Mouse (Mus musculus) liver, embryonic 14.5 days (tissue): ENCODE measurements around the gene Lrmda. TPM values are rescaled to one million over a fixed set of nuclear protein-coding genes. Genes with fewer than 3 reads are reported as not detected.

ENCODE experiments used
- ATAC-seq: fragments of 200-750 bp; cut with Nextera tagmentation; 2 replicates; pipeline ENCODE4 v1.8.0; 2017; ENCODE audit warnings: moderate number of reproducible peaks, mild to moderate bottlenecking, moderate library complexity; ENCODE audit not compliant: insufficient read depth
- DNase-seq, 3 experiments: peaks; one replicate each; pipeline ENCODE4 v3.0.0-alpha.2; 2012 to 2013; ENCODE audit warnings: low read depth in 3 of 3, low spot score in 3 of 3
- H3K27ac ChIP-seq: fragments of 300-500 bp; sonication (generic); 2 replicates; pipeline ENCODE4 v1.5.1; 2014; ENCODE audit warnings: moderate library complexity, mild to moderate bottlenecking, control low read depth, inconsistent platforms
- H3K27me3 ChIP-seq: fragments of 300-500 bp; sonication (generic); 2 replicates; pipeline ENCODE4 v1.6.1; 2014; ENCODE audit warnings: mild to moderate bottlenecking, low read length, moderate library complexity; ENCODE audit not compliant: control insufficient read depth, insufficient read depth
- H3K36me3 ChIP-seq: fragments of 300-500 bp; sonication (generic); replicated peaks from 2 replicates; pipeline ENCODE4 v1.6.1; 2014; ENCODE audit warnings: low read depth; ENCODE audit not compliant: control insufficient read depth, insufficient read depth
- H3K4me1 ChIP-seq, 2 experiments: fragments of 200-500 bp in 1 of 2; fragments of 300-500 bp in 1 of 2; sonication (generic) in 1 of 2; replicated peaks; 2 replicates each; pipeline ENCODE4 v1.6.1; 2012 to 2014; ENCODE audit warnings: antibody characterized with exemption in 1 of 2, inconsistent platforms in 1 of 2, low read length in 1 of 2; ENCODE audit not compliant: control insufficient read depth in 2 of 2, insufficient read depth in 2 of 2
- H3K4me2 ChIP-seq: fragments of 300-500 bp; sonication (generic); 2 replicates; pipeline ENCODE4 v1.6.1; 2014; ENCODE audit warnings: low read depth, mild to moderate bottlenecking, control low read depth, moderate library complexity
- H3K4me3 ChIP-seq, 2 experiments: fragments of 200-500 bp in 1 of 2; fragments of 300-500 bp in 1 of 2; sonication (generic) in 1 of 2; 2 replicates each; pipeline ENCODE4 v1.5.1; 2012 to 2014; ENCODE audit warnings: low read depth in 2 of 2, low read length in 2 of 2, mild to moderate bottlenecking in 2 of 2, control low read depth in 1 of 2, inconsistent platforms in 1 of 2, moderate library complexity in 1 of 2; ENCODE audit not compliant: insufficient read depth in 1 of 2
- H3K9ac ChIP-seq: fragments of 300-500 bp; sonication (generic); replicated peaks from 2 replicates; pipeline ENCODE4 v1.6.1; 2014; ENCODE audit warnings: mild to moderate bottlenecking, control low read depth, moderate library complexity
- H3K9me3 ChIP-seq: fragments of 300-500 bp; sonication (generic); 2 replicates; pipeline ENCODE4 v1.6.1; 2016; ENCODE audit warnings: low read length, mixed read lengths; ENCODE audit not compliant: control insufficient read depth
- CTCF ChIP-seq: IDR thresholded peaks from 2 replicates; pipeline ENCODE4 v1.5.1; 2016; ENCODE audit warnings: antibody characterized with exemption, low read depth, control low read depth
- EP300 ChIP-seq: IDR thresholded peaks from 2 replicates; pipeline ENCODE4 v1.6.1; 2016; ENCODE audit warnings: antibody characterized with exemption, low read depth
- WGBS: fragments of 180-500 bp; shearing (Covaris S2); extraction: QIAGEN DNeasy Blood & Tissue Kit; methylation state at CpG from one replicate; pipeline ENCODE4 v1.1.7; 2014; ENCODE audit not compliant: insufficient replicate concordance; 5-methylcytosine and 5-hydroxymethylcytosine counted together
- polyA plus RNA-seq, 2 experiments: library from polyadenylated mRNA; depleted of rRNA in 1 of 2; stranded (reverse) in 1 of 2; unstranded in 1 of 2; fragments of >200 nt; fragmentation: Nextera tagmentation in 1 of 2; extraction: Ambion mirVana in 1 of 2; gene quantifications; 2 replicates each; pipeline versions ENCODE4 v1.2.1 to v1.2.3; 2012 to 2014

Gene Lrmda
- polyA plus RNA-seq, 2 experiments: 0.18 to 0.22 TPM

DNA sequence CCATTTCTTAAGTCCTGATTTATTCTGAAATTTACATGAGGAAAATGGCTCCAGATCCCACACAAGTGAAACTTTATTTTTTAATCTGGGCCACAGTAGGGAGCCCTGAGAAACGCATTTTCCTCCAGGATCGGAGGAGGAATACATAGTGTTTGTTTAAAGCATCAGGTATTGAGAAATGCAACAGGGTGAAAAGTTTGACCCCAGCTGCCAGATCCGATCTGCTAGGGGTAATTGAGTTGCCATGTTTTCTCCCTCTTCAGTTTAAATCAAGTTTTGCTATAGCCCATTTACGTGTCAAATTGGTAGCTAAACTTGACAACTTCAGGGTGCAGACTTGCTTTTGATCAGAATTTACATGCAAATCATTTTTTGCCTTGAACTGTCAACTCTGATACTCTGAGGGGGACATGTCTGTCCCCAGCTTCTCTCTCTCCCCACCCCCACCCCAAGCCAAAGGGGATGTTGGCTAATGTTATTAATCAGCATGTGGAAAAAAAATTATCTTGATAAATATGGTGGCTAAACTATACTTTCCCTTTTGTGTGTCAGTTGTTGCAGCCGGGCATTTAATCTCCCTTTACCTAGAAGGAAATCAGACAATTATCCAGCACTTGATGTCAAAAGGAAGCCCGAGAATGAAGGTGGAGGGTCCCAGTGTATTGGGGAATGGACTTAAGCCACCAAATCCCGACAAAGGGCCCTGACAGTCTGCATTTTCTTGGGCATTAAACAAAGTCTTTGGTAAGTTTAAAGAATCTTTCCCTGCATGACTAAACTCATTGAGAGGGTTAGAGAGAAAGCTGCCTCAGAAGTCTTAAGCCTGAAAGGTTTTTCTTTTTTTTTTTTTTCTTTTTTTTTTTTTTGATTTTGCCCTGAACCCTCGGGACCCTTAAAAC is 94.2 kb downstream of the Lrmda start:
- ATAC-seq (no peak), DNase-seq (no peak)
- Histone ChIP-seq H3K9ac (no peak overlapping the region), H3K4me1 (no peaks in the 10 kb centered on the region), H3K9me3 (no peaks in the 10 kb centered on the region), H3K4me2 (no peak overlapping the region), H3K36me3 (no peaks in the 10 kb centered on the region), H3K4me3 (no peak overlapping the region), H3K27me3 (no peaks in the 10 kb centered on the region), H3K27ac (no peak overlapping the region)
- WGBS: 56% methylated on average over 8 of the region's 8 CpGs
- TF ChIP-seq EP300 (no peak), CTCF (no peak)

- no peak for DNase-seq
These were observed 95.3 kb downstream of the Lrmda start for GRCm38 (mm10) chr14:22114651-22115351.

GRCm38 (mm10) chr14:22118096-22118495 is 98.6 kb downstream of the Lrmda start:
- no peak for DNase-seq
- Histone ChIP-seq H3K27ac (no peak overlapping the region), H3K9me3 (no peaks in the 10 kb centered on the region), H3K9ac (no peak overlapping the region), H3K27me3 (no peaks in the 10 kb centered on the region), H3K4me1 (no peaks in the 10 kb centered on the region), H3K36me3 (no peaks in the 10 kb centered on the region), H3K4me3 (no peak overlapping the region), H3K4me2 (no peak overlapping the region)
- WGBS: 34% methylated on average over 6 of the region's 6 CpGs
- ATAC-seq: no peak
- TF ChIP-seq CTCF (no peak), EP300 (no peak)

More at GRCm38 (mm10) chr14:22114651-22115351, 95.3 kb downstream of the Lrmda start:
- H3K9me3 ChIP-seq: no peaks in the 10 kb centered on the region
- H3K9ac ChIP-seq: no peak overlapping the region
- no peak for TF ChIP-seq CTCF
- no peaks in the 10 kb centered on the region for H3K36me3 ChIP-seq
- H3K27ac ChIP-seq: no peak overlapping the region
- 57% methylated on average over 18 of the region's 18 CpGs for WGBS
- H3K27me3 ChIP-seq: no peaks in the 10 kb centered on the region
- ATAC-seq: no peak
- no peak overlapping the region for H3K4me3 ChIP-seq
- H3K4me2 ChIP-seq: no peak overlapping the region
- no peaks in the 10 kb centered on the region for H3K4me1 ChIP-seq

DNA sequence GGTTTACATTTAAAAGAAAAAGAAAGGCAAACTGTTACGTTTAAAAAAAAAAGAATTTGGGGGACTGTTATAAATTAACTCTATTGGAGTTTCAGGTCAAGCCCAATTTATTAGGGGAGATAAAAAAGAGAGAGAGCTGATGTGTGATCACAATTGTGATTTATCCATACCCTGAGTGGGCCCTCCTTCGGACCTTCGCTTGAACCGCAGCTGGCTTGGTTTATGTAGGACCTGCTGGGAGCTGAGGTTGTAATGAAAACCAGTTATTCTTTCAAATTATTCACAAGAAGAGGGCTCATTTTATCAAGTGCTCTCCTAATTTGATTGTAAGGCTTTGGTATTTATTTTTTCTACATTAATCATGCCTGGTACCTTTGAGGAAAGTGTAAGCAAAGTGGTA is 99.0 kb downstream of the Lrmda start:
- no peak for DNase-seq
- no peak overlapping the region for H3K9ac ChIP-seq
- H3K4me3 ChIP-seq: no peak overlapping the region
- H3K27me3 ChIP-seq: no peaks in the 10 kb centered on the region
- no peak for ATAC-seq
- H3K36me3 ChIP-seq: no peaks in the 10 kb centered on the region
- H3K4me2 ChIP-seq: no peak overlapping the region
- no peak overlapping the region for H3K27ac ChIP-seq
- no peak for TF ChIP-seq EP300
- no peak for TF ChIP-seq CTCF
- no peaks in the 10 kb centered on the region for H3K9me3 ChIP-seq
- H3K4me1 ChIP-seq: no peaks in the 10 kb centered on the region
- WGBS: 83% methylated on average over 4 of the region's 4 CpGs

DNA sequence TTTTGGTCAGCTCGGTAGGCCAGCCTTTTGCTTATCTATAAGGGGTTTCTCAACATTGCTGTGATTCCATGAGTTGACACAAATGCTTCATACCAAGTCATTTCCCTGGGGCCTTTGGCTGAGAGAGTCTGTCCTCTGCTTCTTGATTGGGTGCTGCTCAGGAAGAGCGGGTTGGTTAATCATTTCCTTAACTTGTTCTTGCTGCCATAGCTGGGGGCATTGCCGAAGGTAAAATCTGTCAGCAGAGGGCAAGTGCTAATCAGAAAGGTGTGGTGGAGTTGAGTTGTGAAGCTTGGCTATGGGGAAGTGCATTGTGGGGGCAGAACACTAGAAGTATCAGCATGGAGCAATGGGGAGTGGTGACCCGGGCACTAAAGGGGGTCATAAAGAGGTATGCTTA is 106.8 kb downstream of the Lrmda start:
- no peak overlapping the region for H3K4me2 ChIP-seq
- H3K27ac ChIP-seq: no peak overlapping the region
- H3K27me3 ChIP-seq: no peaks in the 10 kb centered on the region
- H3K36me3 ChIP-seq: no peaks in the 10 kb centered on the region
- no peak overlapping the region for H3K9ac ChIP-seq
- no peak for TF ChIP-seq CTCF
- TF ChIP-seq EP300: no peak
- DNase-seq: no peak
- no peak overlapping the region for H3K4me3 ChIP-seq
- no peak for ATAC-seq
- WGBS: 31% methylated on average over 4 of the region's 4 CpGs
- H3K4me1 ChIP-seq: no peaks in the 10 kb centered on the region
- H3K9me3 ChIP-seq: no peaks in the 10 kb centered on the region
